Mouse (Mus musculus) telencephalon, adult 2 months (tissue): Measurements from ENCODE around the gene Tmem178.

Source experiments
- DNase-seq: peaks from one replicate; pipeline ENCODE4 v3.0.0-alpha.2; 2011; ENCODE audit warnings: low read depth, low spot score

Gene Tmem178

DNA sequence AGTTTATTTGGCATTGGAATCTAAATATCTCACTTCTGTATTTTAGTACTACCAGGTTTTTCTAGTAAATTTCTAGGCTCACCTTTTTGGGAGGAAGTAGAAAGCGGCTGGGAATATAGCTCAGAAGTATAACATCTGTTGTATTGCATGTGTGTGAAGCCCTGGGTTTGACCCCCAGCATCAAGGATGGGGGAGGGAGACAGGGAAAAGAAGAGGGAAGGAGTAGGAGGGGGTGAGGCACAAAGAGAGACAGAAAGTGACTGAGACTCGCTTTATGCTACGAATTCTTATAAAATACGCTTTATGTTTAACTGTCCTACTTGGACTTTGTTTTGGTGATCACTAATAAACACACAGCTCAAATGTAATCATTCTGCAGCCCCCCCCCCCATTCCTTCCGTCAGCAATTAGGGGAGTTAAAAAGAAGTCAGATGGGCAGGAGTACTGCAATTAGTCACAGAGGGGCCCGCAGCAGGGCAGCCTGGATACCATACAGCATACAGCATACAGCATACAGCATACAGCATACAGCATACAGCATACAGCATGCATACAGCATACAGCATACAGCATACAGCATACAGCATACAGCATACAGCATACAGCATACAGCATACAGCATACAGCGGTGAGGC is 103.6 kb downstream of the Tmem178 start:
- no peak for DNase-seq
